Mouse (Mus musculus): ENCODE results near the gene Rsph3b. TPM values are rescaled to one million over a fixed set of nuclear protein-coding genes. Genes with fewer than 3 reads are reported as not detected.
"Not testable (repeated sequence)": the region's sequence is repeated elsewhere in the genome, so short reads cannot be mapped to it uniquely, and the experiment has no call there.

Gene Rsph3b
- 10 to 100 TPM; 26.1 to 31.4 TPM for polyA plus RNA-seq (2017; shearing (Covaris generic))

DNA sequence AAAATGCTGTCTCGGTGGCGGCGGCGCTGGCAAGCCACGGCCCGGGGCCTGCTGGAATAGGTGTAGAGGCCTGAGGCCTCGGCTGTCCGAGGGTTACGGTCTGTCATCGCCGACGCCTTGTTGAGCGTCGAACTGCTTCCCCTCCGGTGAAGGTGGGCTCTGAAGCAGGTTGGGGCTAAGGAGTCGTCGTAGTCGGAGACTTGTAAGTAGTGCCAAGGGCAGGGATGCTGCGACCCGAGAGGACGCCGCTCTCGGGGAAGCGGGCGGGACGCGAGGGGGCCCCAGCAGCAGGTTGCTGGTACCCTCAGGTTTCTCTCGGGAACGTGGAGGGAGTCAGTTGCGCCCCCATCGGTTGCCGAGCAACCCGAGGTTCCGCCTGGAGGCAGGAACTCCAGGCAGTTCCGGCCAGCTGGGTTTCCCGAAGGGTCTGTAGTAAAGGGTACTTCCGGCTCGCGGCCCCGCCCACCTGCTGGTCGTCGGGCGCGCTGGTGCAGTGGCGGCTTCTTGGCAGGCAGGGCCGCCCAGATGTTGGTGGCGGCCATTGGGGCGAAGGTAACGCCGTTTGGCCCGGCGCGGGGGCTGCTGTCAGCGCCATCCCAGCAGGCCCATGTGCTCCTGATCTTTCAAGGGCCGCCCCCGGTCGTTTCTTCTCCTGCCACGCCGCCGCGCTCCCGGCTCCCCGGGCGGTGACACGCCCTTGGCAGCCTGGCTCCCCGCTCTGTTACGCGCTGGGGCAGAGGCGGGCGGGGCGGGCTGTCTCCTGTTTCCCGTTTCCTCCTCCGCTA lies at the start of gene Rsph3b:
Gene Rsph3b (minus strand): TSS at position 699 of the 785 bp plus-strand sequence.
- peak; percentile 69 for ATAC-seq

DNA sequence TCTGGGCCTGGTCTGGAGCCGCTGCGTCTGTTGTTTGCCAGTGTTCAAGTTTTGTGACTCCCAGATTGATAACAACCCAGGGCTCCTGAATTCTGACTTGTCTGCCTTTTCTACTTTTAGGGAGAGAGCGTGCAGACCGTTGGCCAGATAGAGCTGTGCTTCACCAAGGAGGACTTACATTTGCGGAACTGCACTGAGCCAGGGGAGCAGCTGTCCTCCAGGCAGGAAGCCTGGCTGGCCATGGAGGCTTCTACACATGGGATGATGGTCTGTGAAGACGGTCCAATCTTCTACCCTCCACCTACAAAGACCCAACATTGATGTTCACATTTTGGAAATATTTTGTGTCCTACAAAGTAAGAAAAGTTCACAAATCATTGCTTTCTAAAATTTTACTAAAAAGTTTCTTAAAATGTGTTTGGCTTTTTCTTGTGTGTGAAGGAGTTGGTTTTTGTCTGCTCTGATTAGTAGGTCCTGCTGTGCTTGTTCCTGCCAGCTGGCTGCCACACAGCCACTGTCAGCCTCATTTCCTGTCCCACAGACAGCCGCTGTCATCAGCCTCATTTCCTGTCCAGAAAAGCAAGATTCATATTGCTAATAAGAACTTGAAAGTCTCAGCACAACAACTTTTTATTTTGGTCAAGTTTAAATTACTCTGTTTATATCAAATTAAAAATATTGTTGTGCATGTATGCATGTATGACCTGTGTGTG lies 49.5 kb upstream of the Rsph3b start:
- ATAC-seq = peak; percentile 87

DNA sequence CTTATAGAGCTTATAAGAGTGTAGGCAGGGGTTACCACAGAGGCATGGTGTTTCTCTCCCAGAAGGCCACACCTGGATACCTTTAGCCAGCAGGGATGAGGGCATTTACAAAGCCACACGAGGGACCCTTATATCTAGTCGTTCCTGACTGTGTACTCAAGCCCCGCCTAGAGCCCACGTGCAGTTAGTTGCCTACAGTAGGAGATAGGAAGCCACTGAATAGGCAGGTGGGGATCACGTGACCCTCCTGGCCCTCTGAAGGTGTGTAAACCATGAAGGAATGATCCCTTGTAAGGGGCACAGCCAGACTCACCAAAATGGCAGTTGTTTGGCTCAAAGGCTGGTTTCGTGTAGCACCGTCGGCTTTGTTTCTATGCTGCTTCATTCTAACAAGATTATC lies 48.3 kb upstream of the Rsph3b start:
- ATAC-seq = not testable (repeated sequence)

DNA sequence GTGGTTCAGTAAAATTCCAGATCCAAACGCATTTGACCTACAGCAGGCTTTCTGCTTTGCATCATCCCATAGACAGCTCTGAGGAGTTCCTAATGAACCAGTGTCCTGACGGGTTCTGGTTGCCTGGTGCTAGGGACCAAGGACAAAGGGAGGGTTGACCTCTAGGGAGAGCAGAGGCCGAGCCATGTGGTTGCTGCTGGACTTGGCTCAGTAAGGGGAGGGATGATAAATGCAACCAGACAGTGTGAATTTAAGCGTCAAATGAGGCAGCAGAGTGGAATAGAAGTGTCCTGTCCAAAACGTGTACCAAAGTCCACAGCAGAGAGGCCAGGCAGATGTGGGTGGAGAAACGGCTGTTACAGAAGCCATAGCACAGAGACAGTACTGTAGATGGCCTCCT lies 47.0 kb upstream of the Rsph3b start:
- ATAC-seq = not testable (repeated sequence)

DNA sequence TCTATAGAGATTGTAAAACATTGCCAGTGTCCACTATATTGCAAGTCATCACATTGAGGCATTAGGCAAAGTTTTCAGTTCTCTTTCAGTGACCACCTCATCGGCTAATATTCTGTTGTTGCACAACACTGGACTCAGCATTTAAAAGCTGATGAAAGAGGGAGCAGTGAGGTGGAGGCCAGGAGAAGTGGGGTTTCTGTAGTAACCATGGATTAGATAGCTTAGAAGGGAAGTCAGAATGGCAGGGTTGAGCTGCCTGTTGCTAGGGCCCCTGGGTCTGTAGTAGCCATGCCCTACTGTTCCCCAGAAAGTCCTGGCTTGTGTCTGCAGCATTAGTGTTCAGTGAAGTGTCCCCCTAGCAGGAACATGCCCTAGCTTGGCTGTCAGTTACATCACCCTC lies 37.6 kb upstream of the Rsph3b start:
- not testable (repeated sequence) for ATAC-seq

DNA sequence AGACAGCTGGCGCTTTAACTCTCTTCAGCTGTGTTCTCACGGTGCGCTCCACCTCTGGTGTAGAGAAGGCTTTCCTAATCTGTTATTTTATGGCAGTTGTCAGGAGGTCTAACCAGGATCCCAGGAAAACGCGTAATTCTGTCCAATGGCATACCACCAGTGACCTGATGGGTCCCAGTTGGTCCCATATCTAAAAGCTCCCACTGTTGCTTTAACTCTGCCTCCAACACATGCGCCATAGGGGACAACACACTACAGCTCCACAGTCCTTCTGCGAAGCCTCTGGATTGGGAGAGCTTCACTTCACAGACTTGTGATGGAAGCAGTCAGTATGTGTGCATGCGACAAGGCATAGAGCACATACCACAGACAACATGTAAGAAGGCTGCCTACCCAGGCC lies 31.7 kb upstream of the Rsph3b start:
- ATAC-seq = not testable (repeated sequence)

DNA sequence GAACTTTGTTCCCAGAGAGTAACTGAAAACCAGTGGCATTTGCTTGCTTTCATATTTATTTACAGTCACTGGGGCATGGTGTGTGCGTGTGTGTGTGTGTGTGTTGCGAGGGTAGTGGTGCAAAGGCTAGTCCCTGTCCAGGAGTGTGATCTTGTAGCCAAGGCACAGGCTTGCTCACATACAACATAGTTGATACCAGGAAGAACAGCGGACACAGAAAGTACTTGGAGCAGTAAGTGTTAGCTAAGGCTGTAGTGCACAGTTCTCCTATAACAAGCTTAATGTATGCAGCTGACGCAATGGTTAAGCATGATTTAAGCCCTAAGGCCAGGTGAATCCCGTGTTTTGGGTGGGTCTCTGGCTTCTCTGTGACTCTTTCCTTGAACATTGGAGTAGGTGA lies 30.9 kb upstream of the Rsph3b start:
- ATAC-seq = not testable (repeated sequence)

DNA sequence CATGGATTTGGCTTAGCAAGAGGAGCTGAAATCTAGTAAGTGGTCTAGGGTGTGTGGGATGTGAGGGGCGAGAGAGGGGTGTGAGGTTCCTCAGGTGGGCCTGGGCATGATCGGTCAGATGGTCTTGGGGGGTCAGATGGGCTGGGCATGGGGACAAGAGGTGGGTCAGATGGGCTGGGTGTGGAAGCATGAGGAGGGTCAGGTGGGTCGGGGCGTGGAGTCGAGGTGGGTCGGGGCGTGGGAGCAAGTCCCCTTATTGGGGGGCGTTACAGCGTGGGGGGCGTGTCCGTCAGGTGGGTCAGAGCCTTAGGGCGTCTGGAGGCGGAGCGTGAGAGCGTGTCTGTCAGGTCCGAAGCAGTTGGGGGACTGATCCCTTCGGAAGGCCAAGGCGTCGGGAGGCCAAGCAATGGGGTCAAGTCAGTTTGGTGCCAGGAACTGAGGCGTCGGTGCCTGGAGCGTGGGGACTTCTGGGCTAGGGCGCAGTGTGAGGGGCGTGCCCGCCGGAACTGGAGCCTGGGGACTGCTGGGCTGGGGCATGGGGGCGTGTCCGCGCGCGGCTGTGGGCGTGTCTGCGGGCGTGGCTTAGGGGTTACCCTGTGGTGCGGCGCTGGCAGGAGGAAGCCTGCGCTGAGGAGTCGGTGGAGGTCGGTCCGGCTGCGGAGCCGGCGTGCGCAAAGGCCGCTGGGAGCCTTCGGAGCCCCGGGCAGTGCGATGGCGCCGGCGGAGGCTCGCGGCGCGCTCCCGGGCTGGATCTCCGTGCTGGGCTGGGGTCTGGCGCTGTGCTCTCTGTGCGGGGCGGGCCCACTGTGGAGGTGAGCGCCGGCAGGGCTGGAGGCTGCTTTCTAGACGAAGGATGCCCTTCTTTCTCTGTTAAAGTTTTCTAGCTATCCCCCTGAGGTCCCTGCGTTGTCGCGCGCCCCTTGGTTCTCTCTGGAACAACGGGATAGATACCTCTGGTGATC lies 30.1 kb upstream of the Rsph3b start, which contains the start of gene Gm49721:
Gene Gm49721 (plus strand): TSS at position 618 of the 962 bp plus-strand sequence.
- ATAC-seq = peak; percentile 97

- ATAC-seq = not testable (repeated sequence)
Measured at GRCm38 (mm10) chr17:6974985-6975384, 26.5 kb upstream of the Rsph3b start.

DNA sequence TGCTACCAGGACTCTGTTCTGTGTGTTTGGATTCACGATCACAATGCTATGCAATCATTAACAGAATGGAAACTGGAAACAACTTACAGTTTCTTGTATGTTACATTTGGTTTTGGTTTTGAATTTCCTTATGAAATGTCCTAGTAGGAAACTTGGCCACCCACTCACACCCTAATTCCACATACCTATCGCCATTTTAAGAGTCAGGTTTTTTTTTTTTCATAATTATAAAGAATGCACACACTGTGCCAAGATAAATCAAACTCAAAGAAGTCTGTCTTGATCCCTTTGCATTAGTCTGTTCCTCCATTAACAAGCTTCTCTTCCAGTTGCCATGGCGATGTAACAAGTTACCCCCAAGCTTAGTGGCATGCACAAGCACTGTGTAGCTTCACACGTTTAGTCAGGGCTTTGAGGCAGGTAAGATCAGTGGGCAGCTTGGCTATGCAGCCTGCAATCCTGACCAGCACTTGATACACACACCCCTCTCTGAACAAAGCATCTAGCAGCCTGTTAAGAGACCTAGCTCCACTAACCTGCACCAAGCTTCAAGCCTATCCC lies 24.4 kb upstream of the Rsph3b start:
- ATAC-seq = not testable (repeated sequence)

GRCm38 (mm10) chr17:6971238-6971637 lies 22.8 kb upstream of the Rsph3b start:
- ATAC-seq = not testable (repeated sequence)

GRCm38 (mm10) chr17:6970334-6970733 lies 21.9 kb upstream of the Rsph3b start, which contains the start of gene Rnaset2b:
TSS of gene Rnaset2b (plus strand) at chr17:6970634.
- ATAC-seq = not testable (repeated sequence)

GRCm38 (mm10) chr17:6967673-6968072 lies 19.2 kb upstream of the Rsph3b start:
- not testable (repeated sequence) for ATAC-seq

- not testable (repeated sequence) for ATAC-seq
Measured at GRCm38 (mm10) chr17:6965364-6965763, 16.9 kb upstream of the Rsph3b start.

GRCm38 (mm10) chr17:6962936-6963335 lies 14.5 kb upstream of the Rsph3b start:
- ATAC-seq = not testable (repeated sequence)

- not testable (repeated sequence) for ATAC-seq
Measured at GRCm38 (mm10) chr17:6962339-6962738, 13.9 kb upstream of the Rsph3b start.

- ATAC-seq = peak; percentile 85
Measured at GRCm38 (mm10) chr17:6961181-6962000, 12.9 kb upstream of the Rsph3b start.

GRCm38 (mm10) chr17:6960776-6961175 lies 12.3 kb upstream of the Rsph3b start, which contains the start of gene Tagap1:
TSS of gene Tagap1 (minus strand) at chr17:6961156.
- ATAC-seq = peak; percentile 1

DNA sequence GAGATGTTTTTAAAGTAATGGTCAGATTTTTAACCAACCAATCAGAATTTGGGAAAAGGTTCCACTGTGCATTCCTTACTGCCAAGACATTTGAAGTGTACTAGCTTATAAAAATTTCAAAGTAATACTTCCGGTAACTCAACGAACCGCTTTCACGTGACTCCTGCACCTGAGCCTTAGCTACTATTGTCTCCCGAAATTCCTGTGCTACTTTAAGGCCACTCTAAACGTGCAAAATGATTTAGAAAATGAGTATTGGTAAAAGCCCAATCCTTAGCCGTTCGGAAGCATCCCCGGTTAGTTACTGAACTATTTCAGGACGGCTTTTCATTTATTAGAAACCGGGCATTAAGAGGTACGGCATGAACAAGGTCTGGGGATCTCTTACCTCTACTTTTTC lies 11.9 kb upstream of the Rsph3b start:
- ATAC-seq = not testable (repeated sequence)

GRCm38 (mm10) chr17:6959543-6960259 lies 11.2 kb upstream of the Rsph3b start:
- ATAC-seq = not testable (repeated sequence)

All from activated CD4-positive, CD25-positive, alpha-beta regulatory T cell, adult 4 months (primary cell).